8 mouse cellular contexts compared by ENCODE assay signal in genomic region chr6:51383769-51384755, GRCm38 (mm10). TPM values are rescaled to one million over a fixed set of nuclear protein-coding genes. Genes with fewer than 3 reads are reported as not detected.
DNase-seq lines count a peak whose midpoint lies in the region; ATAC-seq and TF ChIP-seq lines count a peak whose summit lies in the region.

No protein-coding gene starts in this region.

- H3K9ac ChIP-seq in embryonic facial prominence, embryonic 14.5 days (ENCODE audit: low read depth, low read length): peak overlapping the region; percentile 55
- 0 out of 2 replicates have a peak overlapping the region, but pooled peaks have one; percentile 32 for H3K9ac ChIP-seq in kidney, embryonic 14.5 days (ENCODE audit: low read depth, low read length)
- no peak overlapping the region for H3K9ac ChIP-seq in limb, embryonic 15.5 days

- WGBS in bone marrow, adult 2 months: 15% methylated on average over 26 of the region's 26 CpGs
- WGBS in embryonic facial prominence, embryonic 14.5 days: 11% methylated on average over 26 of the region's 26 CpGs
- 12% methylated on average over 26 of the region's 26 CpGs for WGBS in heart, embryonic 10.5 days
- WGBS in kidney, embryonic 14.5 days: 11% methylated on average over 26 of the region's 26 CpGs
- WGBS in limb, embryonic 15.5 days: 12% methylated on average over 26 of the region's 26 CpGs

- DNase-seq in 416B (ENCODE audit: low read depth): peak; percentile 92
- peak; percentile 97 for DNase-seq in embryonic facial prominence, embryonic 14.5 days (ENCODE audit: low spot score)
- DNase-seq in heart, embryonic 10.5 days (ENCODE audit: low spot score): peak; percentile 89
- peak; percentile 27 to 61 for DNase-seq in monocyte, adult 2 months (ENCODE audit: low read depth in 1 of 2, low spot score in 2 of 2)
- peak; percentile 53 to 76 for DNase-seq in spleen, postnatal 14 days (ENCODE audit: low spot score in 2 of 2)

- no peak overlapping the region for H3K4me3 ChIP-seq in bone marrow, adult 2 months (replicated peaks; ENCODE audit: control insufficient read depth, low read depth, low read length)
- peak overlapping the region; percentile 32 for H3K4me3 ChIP-seq in embryonic facial prominence, embryonic 14.5 days (ENCODE audit: low read depth, low read length)
- peak overlapping the region; percentile 38; the same call in 1 of the 2 replicates for H3K4me3 ChIP-seq in heart, embryonic 10.5 days
- peak overlapping the region; percentile 9; the same call in 1 of the 2 replicates for H3K4me3 ChIP-seq in kidney, embryonic 14.5 days (ENCODE audit: low read length)
- peak overlapping the region; percentile 26 for H3K4me3 ChIP-seq in limb, embryonic 15.5 days

- no peaks in the 10 kb centered on the region for H3K36me3 ChIP-seq in embryonic facial prominence, embryonic 14.5 days (ENCODE audit: control insufficient read depth, insufficient read depth, low read length)
- H3K36me3 ChIP-seq in heart, embryonic 10.5 days: no peaks in the 10 kb centered on the region
- H3K36me3 ChIP-seq in kidney, embryonic 14.5 days (ENCODE audit: control insufficient read depth, insufficient read depth, low read length): no peaks in the 10 kb centered on the region
- H3K36me3 ChIP-seq in limb, embryonic 15.5 days: no peaks in the 10 kb centered on the region

- no peak overlapping the region for H3K27ac ChIP-seq in bone marrow, adult 2 months (ENCODE audit: control insufficient read depth, insufficient read depth, low read depth, low read length, poor library complexity)
- 0 out of 2 replicates have a peak overlapping the region, but pooled peaks have one; percentile 28 for H3K27ac ChIP-seq in embryonic facial prominence, embryonic 14.5 days (replicated peaks; ENCODE audit: low read depth, low read length)
- peak overlapping the region; percentile 79 for H3K27ac ChIP-seq in heart, embryonic 10.5 days
- H3K27ac ChIP-seq in kidney, embryonic 14.5 days (ENCODE audit: low read depth, low read length): no peak overlapping the region
- H3K27ac ChIP-seq in limb, embryonic 15.5 days: no peak overlapping the region

- peak; percentile 58; the same call in 1 of the 2 replicates for ATAC-seq in embryonic facial prominence, embryonic 14.5 days (ENCODE audit: low read depth)
- no peak; the same call in 1 of the 2 replicates for ATAC-seq in kidney, embryonic 14.5 days (ENCODE audit: low FRiP score, low TSS enrichment)
- ATAC-seq in limb, embryonic 15.5 days (ENCODE audit: insufficient number of reproducible peaks, low FRiP score, low TSS enrichment, low read depth): no peak; the same call in 1 of the 2 replicates

- peak; percentile 71 for TF ChIP-seq CTCF in bone marrow, adult 2 months (IDR thresholded peaks at IDR 0.05; ENCODE audit: control insufficient read depth, insufficient read depth, low read length)

- no peaks in the 10 kb centered on the region for H3K27me3 ChIP-seq in embryonic facial prominence, embryonic 14.5 days (replicated peaks; ENCODE audit: control insufficient read depth, insufficient read depth, low read length)
- peaks cover 4% of the 10 kb centered on the region; the same call in 1 of the 2 replicates for H3K27me3 ChIP-seq in heart, embryonic 10.5 days (ENCODE audit: insufficient read depth, poor library complexity, severe bottlenecking)
- no peaks in the 10 kb centered on the region for H3K27me3 ChIP-seq in kidney, embryonic 14.5 days (ENCODE audit: control insufficient read depth, insufficient read depth, low read length)
- no peaks in the 10 kb centered on the region for H3K27me3 ChIP-seq in limb, embryonic 15.5 days

- H3K4me1 ChIP-seq in bone marrow, adult 2 months (ENCODE audit: control insufficient read depth, insufficient read depth, low read length): no peaks in the 10 kb centered on the region
- H3K4me1 ChIP-seq in embryonic facial prominence, embryonic 14.5 days (ENCODE audit: control insufficient read depth, insufficient read depth, low read length): 0 out of 2 replicates have a peak, but pooled peaks cover 3% of the 10 kb centered on the region
- H3K4me1 ChIP-seq in heart, embryonic 10.5 days: peaks cover 15% of the 10 kb centered on the region
- H3K4me1 ChIP-seq in kidney, embryonic 14.5 days (ENCODE audit: control insufficient read depth, insufficient read depth, low read length): no peaks in the 10 kb centered on the region
- peaks cover 3% of the 10 kb centered on the region; the same call in 1 of the 2 replicates for H3K4me1 ChIP-seq in limb, embryonic 15.5 days

- peak overlapping the region; percentile 56 for H3K4me2 ChIP-seq in embryonic facial prominence, embryonic 14.5 days (ENCODE audit: low read depth, low read length)
- H3K4me2 ChIP-seq in kidney, embryonic 14.5 days (replicated peaks; ENCODE audit: low read depth, low read length): peak overlapping the region; percentile 34
- H3K4me2 ChIP-seq in limb, embryonic 15.5 days: peak overlapping the region; percentile 46

- TF ChIP-seq POLR2A in bone marrow, adult 2 months (IDR thresholded peaks at IDR 0.05; ENCODE audit: borderline replicate concordance, control insufficient read depth, low read depth, low read length): no peak

- no peaks in the 10 kb centered on the region for H3K9me3 ChIP-seq in embryonic facial prominence, embryonic 14.5 days (ENCODE audit: control insufficient read depth, low read length)
- H3K9me3 ChIP-seq in heart, embryonic 10.5 days: no peaks in the 10 kb centered on the region
- no peaks in the 10 kb centered on the region for H3K9me3 ChIP-seq in kidney, embryonic 14.5 days (ENCODE audit: control insufficient read depth, low read length)
- no peaks in the 10 kb centered on the region for H3K9me3 ChIP-seq in limb, embryonic 15.5 days

RNA-seq across cellular contexts. Expression of gene Nfe2l3, which starts 48.4 kb away (rescaled TPM):
- not detected in 2 replicates for polyA plus RNA-seq in bone marrow, adult 2 months (2011; ENCODE audit: insufficient read depth, insufficient read length, low replicate concordance, missing spikeins)
- polyA plus RNA-seq in embryonic facial prominence, embryonic 14.5 days (2014; fragmentation: Nextera tagmentation; extraction: Ambion mirVana): 4.0 and 4.1 TPM in 2 replicates
- 2.0 and 2.9 TPM in 2 replicates for polyA plus RNA-seq in heart, embryonic 10.5 days (2016; fragmentation: Nextera tagmentation; extraction: Ambion mirVana)
- 2.0 and 2.2 TPM in 2 replicates for polyA plus RNA-seq in kidney, embryonic 14.5 days (2014; fragmentation: Nextera tagmentation; extraction: Ambion mirVana)
- polyA plus RNA-seq in limb, embryonic 15.5 days (2015; fragmentation: Nextera tagmentation; extraction: Ambion mirVana): 3.9 and 5.9 TPM in 2 replicates

Comparison
In these comparisons a context has a peak if more than half of its experiments do, and no peak if none do; other contexts are left out.
1. DNase-seq: peak in every context shown above with its lines; median percentile 97 in embryonic facial prominence, embryonic 14.5 days; 92 in 416B; 89 in heart, embryonic 10.5 days; 64 in spleen, postnatal 14 days; 44 in monocyte, adult 2 months.
2. H3K27ac ChIP-seq: peak in embryonic facial prominence, embryonic 14.5 days (single experiment) and heart, embryonic 10.5 days (single experiment); none in bone marrow, adult 2 months (single experiment), kidney, embryonic 14.5 days (single experiment) and limb, embryonic 15.5 days (single experiment).
3. Peak in every context shown above with its lines, with median percentiles within 50 percentile points of each other: H3K4me2 ChIP-seq.